Mouse (Mus musculus) macrophage (primary cell): ENCODE data around the gene Kif6. TPM values are rescaled to one million over a fixed set of nuclear protein-coding genes. Genes with fewer than 3 reads are reported as not detected.

ENCODE experiments used
- H3K27ac ChIP-seq: fragments of 350-480 bp; formaldehyde crosslinking; 2 replicates; pipeline ENCODE4 v1.9.0; 2021
- H3K36me3 ChIP-seq: fragments of 350-480 bp; formaldehyde crosslinking; 2 replicates; pipeline ENCODE4 v1.9.0; 2021; ENCODE audit errors: inconsistent target
- H3K4me3 ChIP-seq: fragments of 350-480 bp; formaldehyde crosslinking; 2 replicates; pipeline ENCODE4 v1.9.0; 2021; ENCODE audit errors: inconsistent target
- H3K79me2 ChIP-seq: fragments of 350-480 bp; formaldehyde crosslinking; 2 replicates; pipeline ENCODE4 v1.9.0; 2021; ENCODE audit errors: inconsistent target
- WGBS: methylation state at CpG from one replicate; pipeline ENCODE4 v1.1.7; 2026; ENCODE audit warnings: inconsistent platforms; ENCODE audit not compliant: missing documents; 5-methylcytosine and 5-hydroxymethylcytosine counted together
- polyA plus RNA-seq: library from polyadenylated mRNA; stranded (reverse); fragments of 250-400 nt; gene quantifications from 3 replicates; pipeline ENCODE4 v1.2.4, GENCODE M21; 2018; ENCODE audit warnings: inconsistent platforms

Kif6 gene
- polyA plus RNA-seq, 1 experiment from 2014 or later, result not detected

DNA sequence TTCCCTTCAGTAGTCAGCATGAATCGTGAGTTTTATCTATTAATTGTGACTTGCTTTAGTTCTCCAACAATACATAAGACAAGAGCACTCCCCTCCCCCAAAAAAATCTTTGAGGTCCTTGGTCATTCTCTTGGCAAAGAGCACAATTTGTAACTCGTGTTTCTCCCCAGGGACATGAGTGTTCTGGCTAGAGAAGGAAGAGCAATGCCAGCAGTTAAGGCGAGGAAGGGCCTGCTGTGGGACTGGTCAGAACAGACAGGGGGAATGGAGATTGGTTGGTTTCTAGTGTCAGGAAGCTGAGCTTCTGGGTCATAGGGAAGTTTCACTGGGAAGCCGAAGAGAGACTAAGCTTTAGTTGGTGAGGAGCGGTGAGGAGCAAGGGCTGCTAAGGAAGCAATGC lies 184.2 kb downstream of the Kif6 start:
- H3K36me3 ChIP-seq, result no peaks in the 10 kb centered on the region
- 83% methylated on average over 5 of the region's 5 CpGs for WGBS
- H3K4me3 ChIP-seq, result no peak overlapping the region

DNA sequence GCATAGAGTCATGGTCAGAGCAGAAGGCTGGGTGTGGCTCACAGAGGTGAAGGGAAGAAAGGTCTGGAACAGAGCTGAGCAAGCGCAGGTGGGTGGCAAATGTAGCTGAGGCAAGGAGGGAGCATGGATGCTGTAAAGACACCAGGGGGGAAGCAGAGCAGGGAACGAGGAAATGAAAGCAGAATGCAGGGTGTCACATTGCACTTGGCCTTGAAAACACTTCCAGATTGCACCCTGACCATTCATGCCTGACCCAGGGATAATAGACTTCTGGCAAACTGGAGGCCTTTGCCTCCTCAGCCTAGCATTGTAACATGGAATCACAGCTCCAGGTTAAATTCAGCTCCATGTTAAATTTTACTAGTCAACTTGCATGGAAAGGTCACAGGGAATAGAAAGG lies 185.2 kb downstream of the Kif6 start:
- H3K79me2 ChIP-seq, result no peaks in the 10 kb centered on the region
- H3K4me3 ChIP-seq, result no peak overlapping the region
- H3K27ac ChIP-seq, result no peak overlapping the region
- WGBS, result 83% methylated on average over 2 of the region's 2 CpGs
- H3K36me3 ChIP-seq, result no peaks in the 10 kb centered on the region

More for the DNA sequence above, 184.2 kb downstream of the Kif6 start:
- H3K27ac ChIP-seq, result no peak overlapping the region
- H3K79me2 ChIP-seq, result no peaks in the 10 kb centered on the region

DNA sequence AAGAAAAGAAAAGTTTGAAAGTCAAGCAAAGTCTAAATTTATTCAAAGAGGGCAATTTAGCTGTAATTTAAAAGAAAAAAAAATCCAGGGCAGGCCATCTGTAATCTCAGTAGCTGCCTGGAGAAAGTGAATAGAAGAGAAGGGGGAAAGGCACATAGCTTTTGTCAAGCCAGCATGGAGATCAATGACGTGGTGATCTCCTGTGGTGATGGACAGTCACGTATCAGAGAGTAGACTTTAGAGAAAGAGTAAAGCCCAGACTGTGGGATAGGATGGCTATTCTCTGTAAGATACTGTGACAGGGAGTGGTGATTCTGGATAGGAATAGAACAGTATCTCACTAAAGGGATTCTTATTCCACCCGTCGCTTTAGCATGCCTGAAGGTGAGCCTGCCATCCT lies 192.5 kb downstream of the Kif6 start:
- no peak overlapping the region for H3K4me3 ChIP-seq
- no peaks in the 10 kb centered on the region for H3K79me2 ChIP-seq
- WGBS, result 92% methylated on average over 4 of the region's 4 CpGs
- H3K27ac ChIP-seq, result no peak overlapping the region
- H3K36me3 ChIP-seq, result no peaks in the 10 kb centered on the region

DNA sequence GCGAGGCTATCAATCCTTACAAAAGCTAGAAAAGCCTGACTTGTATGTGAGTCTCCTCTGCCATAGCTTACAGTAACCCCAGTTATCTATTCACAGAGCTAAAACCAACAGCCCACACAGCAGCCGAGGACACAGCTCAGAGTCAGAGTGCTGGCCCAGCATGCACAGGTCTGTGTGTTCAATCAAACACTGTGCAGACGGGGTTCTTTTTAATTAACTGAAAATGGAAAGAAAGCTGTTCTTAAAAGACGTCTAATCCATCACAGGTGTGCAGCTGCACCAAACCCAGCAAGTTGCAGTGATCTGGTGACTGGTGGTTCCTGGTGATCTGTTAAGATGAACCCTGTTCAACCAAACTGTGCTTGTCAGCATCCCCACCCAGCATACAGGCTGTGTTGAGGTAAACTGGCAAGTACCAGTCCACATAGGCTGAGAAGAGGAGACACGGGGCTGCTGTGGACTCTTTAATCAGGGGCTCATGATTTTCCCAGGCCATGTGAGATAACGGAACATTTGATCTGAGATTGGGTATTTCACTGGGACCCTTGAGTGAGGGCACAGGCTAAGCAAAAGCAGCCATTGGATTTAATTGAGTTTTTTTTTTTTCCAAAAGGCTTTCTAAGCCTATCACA lies 193.9 kb downstream of the Kif6 start:
- 93% methylated on average over 6 of the region's 6 CpGs for WGBS
- no peak overlapping the region for H3K4me3 ChIP-seq
- no peaks in the 10 kb centered on the region for H3K36me3 ChIP-seq
- H3K27ac ChIP-seq, result no peak overlapping the region
- H3K79me2 ChIP-seq, result no peaks in the 10 kb centered on the region

DNA sequence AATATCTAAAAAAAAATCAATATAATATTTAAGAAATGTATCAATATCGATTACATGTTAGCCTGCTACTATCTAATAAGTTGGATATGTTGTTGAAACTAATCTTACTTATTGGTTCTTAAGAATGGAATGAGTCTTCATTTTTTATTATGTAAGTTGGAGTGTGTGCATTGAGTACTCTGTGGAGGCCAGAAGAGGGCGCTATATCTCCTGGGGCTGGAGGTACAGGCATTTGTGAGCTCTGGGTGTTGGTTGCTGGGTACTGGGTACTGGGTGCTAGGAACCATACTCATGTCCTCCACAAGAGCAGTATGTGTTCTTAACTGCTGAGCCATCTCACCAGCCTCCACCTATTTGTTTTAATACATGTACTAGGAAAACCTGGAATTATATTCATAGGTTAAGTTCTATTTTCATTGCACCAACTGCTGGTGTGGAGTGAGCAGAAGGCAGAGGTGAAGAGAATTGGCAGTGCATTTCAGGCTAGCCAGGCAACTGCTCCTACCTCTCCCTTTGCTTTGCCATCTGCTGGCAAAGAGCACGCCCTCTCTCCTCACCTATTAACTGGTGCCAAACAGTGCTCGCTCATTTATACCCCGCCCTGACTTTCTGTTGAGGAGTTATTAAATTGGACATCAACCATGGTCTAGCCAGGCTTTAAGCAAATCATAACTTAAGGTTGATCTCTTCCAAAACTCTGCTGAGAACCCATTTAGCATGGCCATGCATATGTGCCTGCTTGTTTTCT lies 199.1 kb downstream of the Kif6 start:
- WGBS, result 83% methylated on average over 5 of the region's 5 CpGs

DNA sequence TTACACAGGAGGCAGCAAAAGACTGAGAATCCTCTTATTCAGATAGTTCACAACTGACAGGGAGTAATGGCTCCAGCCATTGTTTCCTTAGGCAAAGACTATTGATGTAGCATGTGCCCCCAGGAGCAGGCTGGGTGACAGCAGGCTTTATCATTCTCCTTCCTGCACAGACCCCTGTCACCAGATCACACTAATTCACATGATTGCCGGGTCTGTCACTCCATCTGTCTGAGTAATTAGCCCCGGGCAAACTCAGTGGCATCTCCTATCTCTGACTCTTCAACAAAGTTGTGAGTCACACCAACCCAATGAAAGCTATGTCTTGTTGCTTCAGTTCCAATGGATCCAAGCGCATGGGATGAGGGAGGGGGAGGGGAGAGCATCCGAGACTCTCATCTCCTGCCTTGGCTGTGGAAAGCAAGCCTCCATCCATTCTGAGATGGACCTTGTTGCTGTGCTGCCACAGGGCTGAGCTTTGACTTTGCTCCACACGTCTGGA lies 201.2 kb downstream of the Kif6 start:
- Histone ChIP-seq H3K4me3 (no peak overlapping the region), H3K79me2 (no peaks in the 10 kb centered on the region), H3K27ac (no peak overlapping the region), H3K36me3 (no peaks in the 10 kb centered on the region)
- 70% methylated on average over 5 of the region's 5 CpGs for WGBS

More for the DNA sequence above, 199.1 kb downstream of the Kif6 start:
- Histone ChIP-seq H3K27ac (no peak overlapping the region), H3K4me3 (no peak overlapping the region), H3K36me3 (no peaks in the 10 kb centered on the region), H3K79me2 (no peaks in the 10 kb centered on the region)

DNA sequence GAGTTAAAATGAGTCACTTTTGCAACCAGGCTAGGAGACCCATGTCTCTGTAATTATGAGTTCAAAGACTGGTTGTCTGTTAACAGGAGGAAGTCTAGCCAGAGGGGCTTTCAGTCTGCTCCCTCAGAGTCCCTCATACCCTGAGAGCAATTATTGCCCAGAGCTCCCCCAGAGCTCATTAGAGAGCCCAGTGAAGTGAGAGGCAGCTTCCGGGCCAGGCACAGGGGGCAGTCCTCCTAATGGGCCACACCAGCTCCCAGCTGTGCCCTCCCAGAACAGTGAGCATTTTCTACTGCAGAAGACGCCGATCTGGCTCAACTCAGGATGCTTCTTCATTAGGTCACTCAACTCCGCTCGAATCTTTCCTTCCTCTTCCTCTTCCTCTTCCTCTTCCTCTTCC lies 201.8 kb downstream of the Kif6 start:
- no peaks in the 10 kb centered on the region for H3K79me2 ChIP-seq
- H3K4me3 ChIP-seq, result no peak overlapping the region
- H3K36me3 ChIP-seq, result no peaks in the 10 kb centered on the region
- WGBS, result 38% methylated on average over 5 of the region's 5 CpGs
- no peak overlapping the region for H3K27ac ChIP-seq

DNA sequence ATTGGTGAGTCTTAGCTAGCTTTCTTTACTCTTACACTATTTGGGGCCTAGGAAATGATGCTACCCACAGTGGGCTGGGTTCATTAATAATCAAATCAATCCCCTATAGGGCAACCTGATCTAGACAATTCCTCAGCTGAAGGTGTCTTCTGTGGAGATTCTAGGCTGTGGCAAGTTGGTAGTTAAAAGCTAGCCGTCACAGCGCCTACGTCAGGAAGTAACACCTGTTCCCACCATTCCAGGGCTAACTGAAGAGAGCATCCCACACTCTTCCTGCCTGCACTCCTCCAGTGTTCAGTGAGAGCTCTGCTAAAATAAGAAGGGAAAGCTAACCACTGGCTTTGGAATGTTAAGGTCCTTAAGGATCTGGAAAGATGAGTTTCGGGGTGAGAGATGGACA lies 205.3 kb downstream of the Kif6 start:
- Histone ChIP-seq H3K36me3 (no peaks in the 10 kb centered on the region), H3K27ac (no peak overlapping the region), H3K4me3 (no peak overlapping the region), H3K79me2 (no peaks in the 10 kb centered on the region)
- 95% methylated on average over 4 of the region's 4 CpGs for WGBS

DNA sequence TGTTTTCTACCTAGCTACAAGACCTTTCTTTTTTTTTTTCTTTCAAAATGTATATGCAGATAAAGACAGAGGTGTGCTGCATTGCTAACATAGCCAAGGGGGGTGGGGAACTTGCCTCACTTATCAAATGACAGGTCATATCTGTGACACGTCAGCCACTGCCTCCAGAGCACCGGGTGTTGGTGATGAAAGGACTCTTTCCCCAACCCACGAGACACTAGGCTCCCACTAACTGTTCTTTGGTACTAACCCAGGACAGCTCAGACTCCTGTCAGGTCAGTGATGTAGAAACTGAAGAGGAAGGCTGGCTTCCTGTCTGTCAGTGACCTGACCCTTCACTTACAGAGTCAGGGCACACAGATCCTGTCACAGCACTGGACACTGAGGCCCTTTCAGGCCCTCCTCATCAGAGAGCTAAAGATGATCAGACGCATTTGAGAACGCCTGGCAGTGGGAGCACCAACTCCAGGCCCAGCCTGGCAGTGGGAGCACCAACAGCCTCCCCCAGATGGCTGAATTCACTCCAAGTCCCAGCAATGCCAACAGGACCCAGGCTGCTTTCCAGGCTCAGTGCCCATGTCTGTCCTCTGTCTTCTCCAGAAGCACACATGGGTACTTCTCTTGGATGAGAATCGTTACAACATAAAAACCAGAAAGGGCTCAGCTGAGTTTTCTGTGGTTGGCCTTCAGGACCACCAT lies 209.4 kb downstream of the Kif6 start:
- Histone ChIP-seq H3K27ac (no peak overlapping the region), H3K36me3 (no peaks in the 10 kb centered on the region), H3K4me3 (no peak overlapping the region), H3K79me2 (no peaks in the 10 kb centered on the region)
- 71% methylated on average over 6 of the region's 6 CpGs for WGBS

DNA sequence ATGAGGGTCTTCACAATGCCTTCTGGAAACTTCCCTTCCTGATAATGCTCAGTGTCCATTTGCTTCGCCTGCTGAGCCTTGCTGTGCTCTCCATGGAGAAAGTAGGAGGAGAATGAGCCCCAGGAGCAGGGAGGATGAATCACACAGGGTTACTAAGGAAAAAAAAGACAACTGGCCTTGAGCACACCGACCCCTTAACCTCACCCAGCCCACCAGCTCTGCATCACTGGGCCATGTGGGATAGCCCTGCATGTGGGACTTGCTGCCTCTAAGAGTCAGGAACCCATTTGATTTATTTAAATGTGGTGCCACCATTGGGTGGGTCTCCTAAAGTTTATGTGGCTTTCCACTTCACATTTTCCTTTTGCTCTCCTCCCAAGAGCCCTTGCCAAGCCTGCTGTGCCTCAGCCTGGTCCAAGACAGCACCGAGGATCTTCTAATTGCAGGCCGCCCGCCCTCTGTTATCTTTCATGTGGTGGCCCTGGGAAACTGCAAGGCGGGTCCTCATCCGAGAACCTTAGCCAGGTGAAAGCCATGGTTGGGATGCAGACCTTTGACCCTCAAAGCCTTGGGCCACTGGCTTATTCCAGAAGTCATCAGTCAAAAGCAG lies 210.0 kb downstream of the Kif6 start:
- H3K79me2 ChIP-seq, result no peaks in the 10 kb centered on the region
- H3K27ac ChIP-seq, result no peak overlapping the region
- 89% methylated on average over 7 of the region's 7 CpGs for WGBS
- H3K4me3 ChIP-seq, result no peak overlapping the region
- H3K36me3 ChIP-seq, result no peaks in the 10 kb centered on the region

DNA sequence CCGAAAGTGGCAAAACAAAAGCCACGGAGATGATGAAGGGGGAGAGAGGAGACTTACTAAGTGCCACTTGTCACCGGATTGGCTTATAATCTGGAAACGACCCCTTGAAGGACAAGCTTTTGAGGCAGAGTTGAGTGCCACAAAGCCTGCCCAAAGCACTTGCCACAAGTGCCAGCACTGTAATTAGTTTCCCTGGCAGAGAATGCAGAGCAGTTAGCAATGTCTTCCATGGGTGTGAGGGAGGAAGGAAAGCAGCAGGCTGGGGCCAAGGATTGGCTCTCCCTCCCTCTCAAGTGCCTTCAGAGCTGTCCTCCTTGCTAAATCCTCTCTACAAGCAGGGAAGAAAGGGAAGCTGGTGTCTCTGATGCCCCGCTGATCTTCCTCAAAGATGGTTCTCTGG lies 210.9 kb downstream of the Kif6 start:
- H3K36me3 ChIP-seq, result no peaks in the 10 kb centered on the region
- WGBS, result 90% methylated on average over 5 of the region's 5 CpGs
- H3K79me2 ChIP-seq, result no peaks in the 10 kb centered on the region
- H3K4me3 ChIP-seq, result no peak overlapping the region
- no peak overlapping the region for H3K27ac ChIP-seq

DNA sequence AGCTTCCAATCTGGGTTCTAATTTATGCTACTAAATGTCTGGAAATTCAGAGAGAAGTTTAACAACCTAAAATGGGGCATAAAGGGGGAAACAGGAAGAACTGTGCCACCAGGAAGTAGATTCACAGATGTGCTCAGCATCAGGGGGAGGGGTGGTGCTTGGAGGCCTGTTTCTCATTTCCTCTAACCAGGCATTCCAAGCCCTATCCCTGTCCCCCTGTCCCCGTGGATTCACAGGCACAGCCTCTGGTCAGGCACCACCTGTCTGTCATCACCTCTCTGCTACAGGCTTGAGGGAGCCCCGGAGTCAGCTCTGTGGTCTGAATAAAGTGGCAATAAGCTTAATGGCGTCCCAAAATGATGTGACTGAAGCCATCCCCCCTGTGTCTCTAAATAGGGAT lies 216.8 kb downstream of the Kif6 start:
- Histone ChIP-seq H3K79me2 (no peaks in the 10 kb centered on the region), H3K4me3 (no peak overlapping the region), H3K27ac (no peak overlapping the region), H3K36me3 (no peaks in the 10 kb centered on the region)
- WGBS, result 63% methylated on average over 3 of the region's 3 CpGs

DNA sequence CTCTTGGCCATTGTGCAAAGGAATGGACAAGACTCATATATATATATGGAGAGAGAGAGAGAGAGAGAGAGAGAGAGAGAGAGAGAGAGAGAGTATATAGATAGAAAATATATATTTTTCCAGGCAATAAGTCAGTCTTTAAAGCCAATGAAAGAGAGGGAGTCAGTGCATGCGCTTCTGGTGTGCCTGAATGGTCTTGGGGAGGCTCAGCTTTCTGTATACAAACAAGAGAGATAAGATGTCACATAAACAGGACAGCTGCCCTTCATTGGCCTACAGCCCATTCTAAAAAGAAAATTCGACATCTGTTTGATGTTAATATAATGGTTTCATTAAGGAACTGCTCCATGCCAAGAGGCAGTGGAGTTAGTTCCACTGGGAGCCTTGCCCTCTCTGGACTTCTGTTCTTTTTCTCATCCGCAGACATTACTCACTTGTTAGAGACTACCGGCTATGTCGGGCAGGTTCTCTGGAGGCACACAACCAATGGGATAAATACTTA lies 219.2 kb downstream of the Kif6 start:
- H3K79me2 ChIP-seq, result no peaks in the 10 kb centered on the region
- H3K4me3 ChIP-seq, result no peak overlapping the region
- 91% methylated on average over 5 of the region's 5 CpGs for WGBS
- no peak overlapping the region for H3K27ac ChIP-seq
- H3K36me3 ChIP-seq, result no peaks in the 10 kb centered on the region

DNA sequence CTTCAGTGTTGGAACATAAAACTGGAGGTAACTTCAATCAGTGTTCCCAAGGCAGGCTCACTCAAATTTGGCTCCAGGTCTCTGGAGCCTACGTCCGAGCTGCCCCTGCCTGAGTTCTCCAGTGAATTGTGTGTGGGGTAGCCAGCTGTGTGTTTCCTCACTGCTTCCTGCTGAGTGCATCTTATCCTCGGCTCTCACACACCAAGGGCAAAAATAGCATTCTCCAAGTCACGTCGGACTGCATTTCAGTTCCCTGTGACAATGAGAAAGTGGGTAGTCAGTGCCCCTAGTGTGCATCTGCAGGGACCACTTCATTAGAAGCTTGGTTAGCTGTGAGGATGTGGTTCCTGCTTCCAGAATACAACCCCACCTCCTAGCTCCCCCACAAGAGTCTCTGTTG lies 222.5 kb downstream of the Kif6 start:
- H3K27ac ChIP-seq, result no peak overlapping the region
- H3K36me3 ChIP-seq, result no peaks in the 10 kb centered on the region
- H3K79me2 ChIP-seq, result no peaks in the 10 kb centered on the region
- WGBS, result 54% methylated on average over 5 of the region's 5 CpGs
- H3K4me3 ChIP-seq, result no peak overlapping the region
